Mouse (Mus musculus) olfactory bulb, adult 2 months (tissue): ENCODE data around the gene Arhgap10. TPM values are rescaled to one million over a fixed set of nuclear protein-coding genes. Genes with fewer than 3 reads are reported as not detected.

ENCODE experiments used
- H3K27ac ChIP-seq: fragments of 200-500 bp; 2 replicates; pipeline ENCODE4 v1.5.1; 2012; ENCODE audit warnings: low read depth, low read length; ENCODE audit not compliant: insufficient read depth
- H3K4me1 ChIP-seq: fragments of 200-500 bp; 2 replicates; pipeline ENCODE4 v1.6.1; 2012; ENCODE audit warnings: low read length; ENCODE audit not compliant: control insufficient read depth, insufficient read depth
- H3K4me3 ChIP-seq: fragments of 200-500 bp; 2 replicates; pipeline ENCODE4 v1.5.1; 2012; ENCODE audit warnings: mild to moderate bottlenecking, low read depth, low read length, moderate library complexity; ENCODE audit not compliant: insufficient read depth
- CTCF ChIP-seq: fragments of 200-500 bp; IDR thresholded peaks from 2 replicates; pipeline ENCODE4 v1.5.1; 2012; ENCODE audit warnings: low read depth, mild to moderate bottlenecking, low read length, moderate library complexity; ENCODE audit not compliant: insufficient read depth
- POLR2A ChIP-seq: fragments of 200-500 bp; IDR thresholded peaks from 2 replicates; pipeline ENCODE4 v1.6.1; 2012; ENCODE audit warnings: mild to moderate bottlenecking, low read depth, low read length, moderate library complexity; ENCODE audit not compliant: insufficient read depth
- WGBS: fragments of 180-500 bp; shearing (Covaris S2); methylation state at CpG from one replicate; pipeline ENCODE4 v1.1.7; 2018; 5-methylcytosine and 5-hydroxymethylcytosine counted together
- polyA plus RNA-seq: library from polyadenylated mRNA; stranded (reverse); fragments of >200 nt; gene quantifications from 2 replicates; pipeline ENCODE4 v1.2.4, GENCODE M21; 2012; ENCODE audit warnings: low replicate concordance; ENCODE audit not compliant: missing spikeins, insufficient read depth, insufficient read length

Arhgap10 gene
- polyA plus RNA-seq, 1 experiment: not detected

DNA sequence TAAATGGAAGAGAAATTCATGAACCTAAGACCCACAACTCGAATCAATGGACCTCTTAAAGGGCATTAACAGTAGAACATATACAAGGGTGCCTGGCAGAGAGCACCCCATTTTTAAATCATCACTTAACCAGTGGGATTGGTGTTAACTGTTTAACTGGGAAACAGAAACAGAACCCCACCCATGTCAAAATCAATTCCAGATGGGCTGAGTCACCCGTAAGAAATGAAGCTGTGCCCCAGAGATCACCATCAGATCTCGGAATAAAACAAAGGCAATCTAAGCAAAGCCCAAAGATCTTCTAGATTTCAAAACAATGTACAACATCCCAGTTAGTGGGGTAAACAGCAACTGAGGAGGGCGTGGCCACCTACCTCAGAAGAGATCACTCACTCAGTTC, 89.3 kb downstream of the Arhgap10 start:
- WGBS: 80% methylated on average over 4 of the region's 4 CpGs
- no peak for TF ChIP-seq CTCF
- no peak for TF ChIP-seq POLR2A
- Histone ChIP-seq H3K4me1 (peaks cover 26% of the 10 kb centered on the region), H3K4me3 (no peak overlapping the region), H3K27ac (no peak overlapping the region)

GRCm38 (mm10) chr8:77428015-77428414, 89.7 kb downstream of the Arhgap10 start:
- no peak overlapping the region for H3K27ac ChIP-seq
- no peak for TF ChIP-seq CTCF
- no peak for TF ChIP-seq POLR2A
- H3K4me1 ChIP-seq: peaks cover 24% of the 10 kb centered on the region
- 83% methylated on average over 6 of the region's 6 CpGs for WGBS
- no peak overlapping the region for H3K4me3 ChIP-seq

DNA sequence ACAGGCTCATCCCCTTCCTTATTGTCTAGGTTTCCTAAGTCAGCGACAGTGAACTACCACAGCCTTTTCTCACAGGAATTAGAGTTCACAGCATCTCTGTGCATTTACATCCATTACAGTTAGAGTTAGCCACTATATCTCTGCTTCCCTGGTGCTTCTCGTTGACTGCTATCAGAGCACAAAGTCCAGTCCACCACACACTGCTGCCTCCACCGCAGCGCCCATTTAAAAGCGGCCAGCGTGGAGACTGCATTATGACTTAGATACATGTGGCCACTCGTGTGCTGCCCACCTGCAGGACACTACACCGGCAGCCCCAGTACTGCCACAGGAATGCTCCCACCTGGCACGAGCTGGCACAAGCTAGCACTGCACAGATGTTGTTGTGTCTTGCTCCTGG, 90.3 kb downstream of the Arhgap10 start:
- peaks cover 20% of the 10 kb centered on the region for H3K4me1 ChIP-seq
- 87% methylated on average over 9 of the region's 9 CpGs for WGBS
- TF ChIP-seq CTCF: no peak
- TF ChIP-seq POLR2A: no peak
- H3K4me3 ChIP-seq: no peak overlapping the region
- H3K27ac ChIP-seq: no peak overlapping the region

- 34% methylated on average over 5 of the region's 6 CpGs for WGBS
- Histone ChIP-seq H3K4me3 (no peak overlapping the region), H3K27ac (no peak overlapping the region), H3K4me1 (peaks cover 8% of the 10 kb centered on the region)
- TF ChIP-seq CTCF (no peak), POLR2A (no peak)
Measured at GRCm38 (mm10) chr8:77423850-77424249, 93.9 kb downstream of the Arhgap10 start.

GRCm38 (mm10) chr8:77422632-77423252, 95.0 kb downstream of the Arhgap10 start:
- TF ChIP-seq POLR2A (no peak), CTCF (no peak)
- WGBS: 81% methylated on average over 15 of the region's 15 CpGs
- Histone ChIP-seq H3K4me3 (no peak overlapping the region), H3K27ac (no peak overlapping the region), H3K4me1 (peaks cover 8% of the 10 kb centered on the region)

GRCm38 (mm10) chr8:77421596-77421995, 96.2 kb downstream of the Arhgap10 start:
- 89% methylated on average over 13 of the region's 13 CpGs for whole genome bisulfite sequencing
- Histone ChIP-seq H3K4me3 (no peak overlapping the region), H3K27ac (no peak overlapping the region), H3K4me1 (peaks cover 4% of the 10 kb centered on the region)
- TF ChIP-seq CTCF: no peak
- TF ChIP-seq POLR2A: no peak

DNA sequence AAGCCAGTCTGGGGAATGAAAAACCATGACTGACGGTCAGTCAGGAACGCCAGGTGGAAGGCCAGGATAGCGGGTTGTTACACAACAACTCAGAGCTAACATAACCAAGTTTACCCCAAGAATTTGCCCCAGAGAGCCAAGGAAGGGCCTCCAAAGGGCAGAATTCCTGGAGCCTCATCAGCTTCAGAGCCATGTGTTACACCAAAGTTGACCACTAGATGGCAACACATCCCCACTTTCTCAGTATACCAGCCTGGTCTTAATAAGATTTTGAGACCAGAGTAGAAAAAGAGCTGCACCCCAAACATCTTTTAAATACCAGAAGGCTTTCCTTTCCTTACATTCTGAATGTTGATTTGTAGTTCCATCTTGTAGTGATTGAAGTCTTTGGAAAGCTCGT, 98.0 kb downstream of the Arhgap10 start:
- TF ChIP-seq CTCF (no peak), POLR2A (no peak)
- H3K27ac ChIP-seq: no peak overlapping the region
- 39% methylated on average over 4 of the region's 4 CpGs for WGBS
- no peak overlapping the region for H3K4me3 ChIP-seq
- peaks cover 4% of the 10 kb centered on the region for H3K4me1 ChIP-seq

DNA sequence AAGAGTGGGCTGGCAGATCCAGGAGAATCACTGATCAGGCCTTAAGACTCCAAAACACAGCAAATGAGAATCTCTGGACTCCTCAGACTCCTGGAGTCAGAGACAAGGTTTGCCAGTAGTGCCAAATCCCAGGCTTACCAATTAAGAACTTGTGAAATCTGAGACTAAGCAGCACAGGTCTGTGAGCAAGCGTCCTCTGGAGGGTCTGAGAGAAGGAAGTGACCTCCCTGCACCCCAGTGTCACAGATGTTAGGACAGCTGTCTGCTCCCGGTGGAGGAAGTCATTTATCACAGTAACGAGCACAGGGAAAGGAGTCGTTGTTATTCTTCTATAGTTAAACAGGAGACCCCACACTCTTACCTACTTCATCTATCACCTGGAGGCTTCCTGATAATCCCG, 101.0 kb downstream of the Arhgap10 start:
- no peak for TF ChIP-seq CTCF
- TF ChIP-seq POLR2A: no peak
- WGBS: 50% methylated on average over 5 of the region's 5 CpGs

DNA sequence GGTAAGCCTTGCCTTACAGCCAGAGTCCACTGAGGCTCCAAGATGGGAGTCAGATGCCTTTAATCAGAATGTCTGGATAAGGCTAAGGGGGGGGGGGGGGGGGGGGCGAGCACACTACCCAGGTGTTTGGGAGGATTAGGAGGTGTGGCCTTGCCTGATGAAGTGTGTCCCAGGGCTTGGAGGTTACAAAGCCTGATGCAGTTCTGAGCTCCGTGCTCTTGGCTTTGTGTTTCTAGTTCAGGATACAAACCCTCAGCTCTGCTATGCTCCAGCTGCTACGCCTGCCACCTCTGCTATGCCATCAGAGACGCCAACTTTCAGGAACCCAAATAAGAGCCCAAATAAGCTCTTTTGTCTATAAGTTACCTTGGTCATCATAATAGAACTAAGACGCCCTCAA, 101.7 kb downstream of the Arhgap10 start:
- no peak for TF ChIP-seq POLR2A
- TF ChIP-seq CTCF: no peak
- Histone ChIP-seq H3K4me3 (no peak overlapping the region), H3K27ac (no peak overlapping the region), H3K4me1 (no peaks in the 10 kb centered on the region)
- WGBS: 76% methylated on average over 4 of the region's 5 CpGs

More for the DNA sequence above, 101.0 kb downstream of the Arhgap10 start:
- no peaks in the 10 kb centered on the region for H3K4me1 ChIP-seq
- no peak overlapping the region for H3K4me3 ChIP-seq
- H3K27ac ChIP-seq: no peak overlapping the region

- H3K27ac ChIP-seq: no peak overlapping the region
- WGBS: 98% methylated on average over 15 of the region's 15 CpGs
- no peak for TF ChIP-seq CTCF
- no peak for TF ChIP-seq POLR2A
- no peaks in the 10 kb centered on the region; the same call in 1 of the 2 replicates for H3K4me1 ChIP-seq
- H3K4me3 ChIP-seq: no peak overlapping the region
Measured at GRCm38 (mm10) chr8:77411262-77411661, 106.5 kb downstream of the Arhgap10 start.

DNA sequence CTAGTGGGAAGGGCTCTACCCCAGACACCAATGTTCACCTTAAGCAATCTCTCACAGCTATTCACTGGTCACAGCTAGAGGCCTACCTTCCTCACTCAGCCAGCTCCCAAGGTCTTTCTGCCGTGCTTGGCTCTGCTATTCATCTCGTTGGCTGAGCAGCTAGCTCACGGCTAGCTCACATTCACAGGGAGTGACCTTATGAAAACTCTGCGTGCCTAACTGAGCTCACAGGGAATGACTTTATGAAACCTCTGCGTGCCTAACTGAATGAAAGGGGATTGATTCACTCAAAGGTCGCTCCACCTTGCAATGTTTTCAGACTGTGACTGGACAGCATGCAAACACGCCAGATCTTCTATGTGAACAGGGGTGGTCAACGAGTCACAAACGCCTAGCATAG, 107.4 kb downstream of the Arhgap10 start:
- 85% methylated on average over 9 of the region's 9 CpGs for WGBS
- Histone ChIP-seq H3K27ac (no peak overlapping the region), H3K4me3 (no peak overlapping the region), H3K4me1 (no peaks in the 10 kb centered on the region; the same call in 1 of the 2 replicates)
- TF ChIP-seq POLR2A (no peak), CTCF (no peak)
